Mouse (Mus musculus) inflammation-experienced regulatory T-cells, adult 6 months (primary cell): Measurements from ENCODE around the gene Pmepa1. TPM values are rescaled to one million over a fixed set of nuclear protein-coding genes. Genes with fewer than 3 reads are reported as not detected.

Experiments
- ATAC-seq: one replicate; pipeline ENCODE4 v1.8.0; 2017
- polyA plus RNA-seq, 3 experiments: library from polyadenylated mRNA; unstranded; fragments of 100-300 nt; shearing (Covaris generic); gene quantifications; one replicate each; pipeline ENCODE4 v1.2.1; 2017

Gene Pmepa1
- polyA plus RNA-seq, 3 experiments from 2014 or later, result 4.5 to 16.3 (median 12.8) TPM

DNA sequence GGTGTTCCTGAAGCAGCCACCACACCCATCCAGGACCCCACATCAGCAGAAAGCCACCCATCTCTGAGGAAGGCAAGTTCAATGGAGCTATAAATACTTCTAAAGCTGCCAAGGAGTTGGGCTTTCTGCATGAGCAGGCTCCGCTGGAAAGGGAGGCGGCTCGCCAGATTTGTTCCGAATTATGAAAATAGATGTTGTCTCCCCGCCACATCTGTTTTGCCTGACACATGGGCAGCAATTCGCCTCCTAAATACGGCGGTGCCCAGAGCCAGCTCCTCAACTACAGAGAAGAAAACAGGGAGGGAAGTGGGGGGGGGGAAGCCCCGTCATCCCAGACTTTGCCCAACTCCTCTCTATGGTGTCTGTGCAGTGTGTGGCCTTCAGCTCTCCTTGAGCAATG is 24.7 kb downstream of the Pmepa1 start:
- no peak for ATAC-seq

DNA sequence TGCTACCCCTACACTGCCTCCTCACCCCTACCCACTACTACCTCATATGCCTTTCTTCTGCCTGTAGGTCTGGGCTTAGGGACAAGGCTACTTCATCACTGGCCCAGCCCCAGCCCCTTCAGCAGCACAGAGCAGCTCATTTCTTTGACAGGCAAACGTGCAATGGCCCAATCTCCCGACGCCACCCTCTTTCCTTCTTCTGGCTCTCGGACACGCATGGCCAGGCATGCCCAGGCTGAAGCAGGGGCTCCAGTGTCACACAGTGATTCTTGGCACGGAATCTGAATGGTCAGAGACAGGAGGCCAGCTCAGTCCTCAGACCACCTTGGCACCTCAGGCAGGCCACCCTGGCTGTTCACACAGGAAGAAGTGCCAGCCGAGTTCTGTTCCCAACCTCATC is 25.2 kb downstream of the Pmepa1 start:
- no peak for ATAC-seq

DNA sequence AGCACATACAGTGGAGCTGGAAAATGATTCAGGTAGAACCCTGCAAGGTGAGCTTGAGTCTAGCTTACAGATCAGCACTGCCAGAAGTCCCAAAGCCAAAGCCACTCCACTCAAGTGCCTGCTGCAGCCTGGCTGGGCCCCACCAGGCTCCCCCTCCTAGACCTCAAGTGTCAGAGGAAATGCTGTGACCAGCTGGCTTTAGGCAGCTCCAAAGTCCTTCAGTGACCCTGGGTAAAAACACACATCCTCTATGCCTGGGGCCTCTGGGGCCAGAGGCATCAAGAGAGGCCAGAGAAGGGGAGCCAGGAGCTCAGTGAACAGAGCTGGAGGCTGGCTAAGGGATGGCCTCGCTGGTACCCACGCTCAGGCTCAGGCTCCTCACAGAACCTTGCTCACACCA is 25.9 kb downstream of the Pmepa1 start:
- no peak for ATAC-seq

DNA sequence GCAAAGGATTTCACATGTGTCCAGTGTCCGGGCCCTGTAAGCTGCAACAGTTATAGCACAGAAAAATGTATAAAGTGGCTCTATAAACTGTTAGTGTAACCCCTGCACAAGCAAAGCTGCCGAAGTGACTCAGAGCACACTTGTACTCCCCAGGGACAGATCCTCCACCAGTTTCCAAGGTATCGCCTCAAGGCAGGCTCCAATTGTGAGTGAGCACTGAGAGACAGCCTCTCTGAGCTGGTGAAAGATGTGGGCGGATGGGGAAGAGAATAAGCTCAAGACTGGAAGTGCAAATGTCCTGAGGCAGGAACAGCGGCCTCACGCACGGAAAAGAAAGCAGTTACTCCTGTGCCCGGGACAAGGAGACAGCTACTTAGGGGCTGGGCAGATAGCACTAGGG is 26.4 kb downstream of the Pmepa1 start:
- ATAC-seq, result no peak

DNA sequence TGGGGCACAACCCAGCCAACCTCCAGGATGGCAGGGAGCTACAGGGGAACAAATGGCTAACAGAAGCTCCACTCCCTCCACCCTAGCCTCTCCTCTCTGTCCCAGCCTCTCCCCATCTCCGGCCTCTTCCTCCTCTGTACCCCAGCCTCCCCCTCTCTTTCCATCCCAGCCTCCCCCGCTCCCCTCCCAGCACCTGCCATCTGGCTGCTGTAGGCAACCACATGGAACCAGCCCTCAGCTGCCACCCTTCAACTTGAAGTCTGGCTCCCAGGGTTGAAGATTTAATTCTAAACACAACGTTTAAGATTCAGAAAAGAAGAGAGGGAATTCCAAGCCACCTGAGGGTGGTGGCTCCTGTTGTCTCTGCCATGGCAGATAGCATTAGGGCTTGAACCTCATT is 26.9 kb downstream of the Pmepa1 start:
- ATAC-seq, result no peak

DNA sequence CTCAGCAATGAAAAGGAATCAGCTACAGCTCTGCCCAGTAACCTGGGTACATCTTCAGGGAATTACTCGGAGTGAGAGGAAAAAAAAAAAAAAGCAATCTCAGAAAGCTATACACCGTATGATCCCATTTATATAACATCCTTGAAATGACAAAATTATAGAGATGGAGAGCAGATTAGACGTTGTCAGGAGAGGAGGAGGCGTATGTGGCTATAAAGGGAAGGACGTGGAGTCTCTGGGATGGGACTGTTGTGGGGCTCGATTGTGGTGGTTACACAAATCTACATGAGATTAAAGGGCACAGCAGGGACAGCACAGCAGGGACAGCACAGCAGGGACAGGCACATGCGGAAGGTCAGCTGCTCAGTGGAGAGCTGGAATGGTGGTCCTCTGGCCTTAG is 27.5 kb downstream of the Pmepa1 start:
- no peak for ATAC-seq

DNA sequence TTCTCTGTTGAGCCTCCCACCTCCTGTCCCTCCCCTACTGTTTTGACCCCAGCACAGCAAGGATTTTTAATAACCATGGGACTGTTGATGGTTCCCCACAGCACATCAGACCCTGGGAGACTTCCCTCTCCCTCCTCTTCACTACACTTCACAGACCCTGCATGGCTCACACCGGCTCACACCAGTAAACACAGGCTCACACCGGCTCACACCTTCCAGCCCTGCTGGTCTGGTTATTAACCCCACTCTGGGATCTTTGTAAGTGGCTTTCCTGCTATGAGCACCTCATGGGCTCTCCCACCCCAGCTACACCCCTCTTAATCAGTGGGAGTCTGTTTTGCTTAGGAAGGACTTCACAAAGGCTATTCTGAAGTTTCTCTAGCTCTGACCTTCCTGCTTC is 28.4 kb downstream of the Pmepa1 start:
- no peak for ATAC-seq

DNA sequence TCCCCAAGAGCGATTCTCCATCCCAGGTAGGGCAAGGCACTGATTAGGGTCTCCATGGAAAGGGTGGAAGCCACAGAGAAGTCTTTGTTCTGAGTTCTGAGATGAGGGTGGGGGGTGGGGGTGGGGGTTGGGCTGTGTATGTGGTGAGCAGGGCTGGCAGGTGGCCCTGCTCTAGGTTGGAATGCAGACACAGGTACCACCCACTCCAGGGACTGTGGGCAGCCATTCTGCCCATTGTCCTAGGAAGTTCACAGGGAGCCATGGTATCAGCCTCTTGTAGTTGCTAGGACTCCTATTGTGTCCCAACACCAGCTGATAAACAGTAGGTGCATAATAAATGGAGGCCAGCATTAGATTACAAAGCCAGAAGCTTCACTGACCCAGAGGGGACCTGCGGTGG is 29.1 kb downstream of the Pmepa1 start:
- ATAC-seq, result no peak

DNA sequence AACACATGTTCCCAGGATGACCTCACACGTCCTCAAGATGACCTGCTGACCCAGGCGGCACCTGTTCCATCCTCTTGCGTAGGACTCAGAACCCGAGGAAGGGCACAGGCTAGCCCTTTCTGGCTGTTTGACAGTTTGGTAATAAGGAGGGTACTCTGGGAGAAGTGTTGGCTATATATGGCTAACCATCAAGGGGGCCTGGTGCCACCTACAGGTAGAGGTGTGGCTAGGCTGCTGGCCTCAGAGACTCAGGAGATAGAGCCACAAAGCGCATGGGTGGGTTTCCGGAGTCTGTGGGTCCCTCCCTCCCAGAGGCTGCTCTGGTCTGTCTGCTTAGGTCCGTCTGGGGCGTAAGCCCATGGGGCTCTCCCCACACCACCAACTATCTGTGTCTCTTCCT is 29.6 kb downstream of the Pmepa1 start:
- no peak for ATAC-seq

DNA sequence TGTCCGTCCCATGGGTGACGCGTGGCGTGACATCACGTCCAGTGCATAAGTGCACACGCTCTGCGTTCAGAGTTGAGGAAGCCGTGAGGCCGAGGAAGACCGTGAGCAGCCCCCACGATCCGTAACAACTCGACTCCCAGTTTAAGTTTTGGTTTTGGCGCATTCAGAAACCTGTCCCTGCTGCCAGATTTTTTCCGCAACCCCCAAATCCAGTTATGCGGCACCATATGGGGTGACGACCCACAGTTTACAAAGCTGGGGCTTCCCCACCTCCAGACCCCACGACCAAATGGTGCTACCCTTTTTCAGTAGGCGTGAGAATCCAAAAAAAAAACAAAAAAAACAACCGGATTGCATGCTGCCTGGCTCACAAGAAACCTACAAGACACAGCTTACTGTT is 31.1 kb downstream of the Pmepa1 start:
- no peak for ATAC-seq

DNA sequence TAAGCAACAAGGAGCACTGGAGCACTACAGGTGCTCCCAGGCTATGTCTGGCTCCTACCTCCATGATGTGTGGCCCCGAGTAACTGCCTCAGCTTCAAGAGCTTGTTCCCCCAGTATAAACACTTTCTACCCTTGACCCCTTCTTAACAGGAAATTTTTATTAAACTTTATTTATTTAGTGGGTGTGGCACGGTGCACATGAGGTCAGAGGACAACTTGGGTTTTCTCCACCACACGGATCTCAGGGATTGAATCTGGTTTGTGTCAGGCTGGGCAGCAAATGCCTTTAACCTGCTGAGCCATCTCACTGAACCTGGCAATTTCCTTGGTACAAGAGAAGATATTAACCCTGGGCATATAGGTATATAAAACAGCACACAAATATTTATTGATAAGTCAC is 32.2 kb downstream of the Pmepa1 start:
- no peak for ATAC-seq

DNA sequence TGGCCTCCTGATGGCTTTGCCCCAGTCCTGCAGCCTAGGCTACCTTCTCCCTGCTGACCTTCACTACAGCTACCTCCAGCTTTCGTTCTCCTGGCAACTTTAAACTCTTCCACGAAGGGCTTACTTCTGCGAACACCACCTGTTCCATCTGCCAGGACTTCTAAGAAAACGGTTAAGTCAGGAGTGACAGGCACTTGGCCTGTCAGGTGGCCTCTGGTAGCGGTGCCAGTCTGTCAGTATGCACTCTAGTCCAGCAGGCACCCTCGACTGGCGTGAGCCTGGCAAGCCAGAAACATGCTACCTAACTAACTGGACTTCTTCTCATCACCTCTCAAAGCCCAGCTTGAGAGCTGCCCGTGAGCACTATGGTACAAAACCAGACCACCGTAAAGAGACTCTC is 32.7 kb downstream of the Pmepa1 start:
- ATAC-seq, result no peak

DNA sequence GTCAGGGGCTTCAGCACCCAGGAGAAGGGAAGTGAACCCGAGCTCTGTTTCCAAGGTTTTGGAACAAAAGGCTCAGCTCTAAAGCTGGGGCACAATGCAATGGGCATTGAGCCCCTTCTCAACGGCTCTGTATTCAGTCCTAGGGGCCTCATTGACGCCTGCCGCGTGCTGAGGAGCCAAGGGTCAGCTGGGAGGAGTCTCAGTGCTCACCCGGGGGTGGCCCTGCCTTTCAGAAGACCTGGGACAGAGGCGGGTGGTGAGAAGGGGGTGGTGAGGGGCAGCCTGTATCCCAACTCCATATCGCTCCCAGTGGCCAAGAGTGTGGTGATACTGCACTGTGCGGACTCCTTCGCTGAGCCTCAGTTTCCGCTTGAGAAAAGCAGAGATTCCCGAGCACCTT is 33.5 kb downstream of the Pmepa1 start:
- no peak for ATAC-seq

DNA sequence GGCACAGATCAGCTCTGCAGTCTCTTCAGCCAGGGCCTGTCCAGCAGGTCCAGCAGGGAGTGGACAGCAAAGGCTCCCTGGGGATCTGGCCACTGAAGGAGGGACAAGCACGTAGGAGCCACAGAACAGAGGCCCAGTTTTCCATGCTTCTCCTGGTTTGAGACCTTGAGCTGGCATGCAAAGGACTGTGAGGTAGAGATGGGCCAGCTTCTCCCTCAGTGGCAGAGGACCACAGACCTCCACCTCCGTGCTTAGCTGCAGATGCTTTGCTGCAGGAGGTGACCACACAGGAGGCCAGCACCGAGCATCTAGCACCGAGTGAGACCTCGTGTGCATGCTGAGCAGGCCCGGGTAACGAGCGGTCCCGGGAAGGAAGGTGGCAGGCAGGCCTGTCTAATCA is 35.6 kb downstream of the Pmepa1 start:
- no peak for ATAC-seq

DNA sequence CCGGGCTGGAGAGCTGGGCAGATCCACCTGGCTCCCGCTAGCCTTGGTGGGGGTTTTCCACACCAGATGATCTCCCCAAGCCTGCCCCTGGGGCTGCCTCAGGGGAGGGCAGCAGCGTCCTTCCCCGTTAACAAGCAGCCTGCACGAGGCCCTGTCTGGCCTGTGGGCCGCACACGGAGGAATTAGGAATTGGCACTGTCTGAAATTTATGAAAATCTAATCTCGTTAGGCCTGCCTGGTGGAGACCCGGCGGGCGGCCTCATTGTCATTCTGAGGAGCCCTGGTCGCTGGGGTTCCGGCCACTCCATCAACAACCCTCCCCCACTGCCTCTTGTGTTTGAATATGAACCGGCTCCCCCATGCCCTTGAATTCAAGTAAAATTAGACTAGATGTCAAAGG is 37.8 kb downstream of the Pmepa1 start:
- no peak for ATAC-seq

DNA sequence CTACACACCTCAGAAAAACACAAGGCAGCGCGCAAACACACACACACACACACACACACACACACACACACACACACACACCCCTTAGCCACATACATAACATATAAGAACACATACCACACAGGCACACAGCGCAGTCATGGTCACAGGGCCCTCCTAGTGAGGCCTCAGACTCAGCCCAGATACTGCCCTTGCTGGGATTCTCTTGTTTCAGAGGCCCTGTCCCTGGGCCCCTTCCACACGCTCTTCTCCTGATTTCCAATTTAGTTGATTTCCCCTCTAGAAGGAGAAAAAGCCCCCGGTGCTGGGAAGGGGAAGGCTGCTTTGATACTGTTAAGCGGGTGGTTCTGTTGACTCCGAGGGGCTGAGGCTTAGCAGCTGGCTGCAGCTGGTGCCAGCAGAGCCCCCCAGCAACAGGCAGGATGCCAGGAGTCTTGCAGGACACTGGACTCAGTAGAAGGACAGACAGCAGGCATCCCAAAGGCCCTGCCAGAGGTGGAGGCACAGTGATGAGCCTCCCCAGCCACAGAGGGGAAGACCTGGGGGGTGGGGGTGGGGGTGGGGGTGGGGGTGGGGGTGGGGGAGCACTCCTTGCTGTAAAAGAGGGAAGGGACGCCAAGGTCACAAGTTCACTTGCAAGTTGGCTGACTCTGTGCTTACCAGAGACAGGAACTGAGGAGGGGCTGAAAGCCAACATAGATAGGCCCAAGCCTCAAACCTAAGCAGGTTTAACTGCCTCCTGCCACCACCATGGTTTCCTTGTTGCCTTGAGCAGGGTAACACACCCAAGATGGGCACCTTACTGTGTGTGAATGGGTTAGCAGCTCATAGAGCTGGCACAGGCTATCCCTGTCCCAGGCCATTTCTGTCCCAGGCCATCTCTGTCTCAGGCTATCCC is 40.6 kb downstream of the Pmepa1 start:
- ATAC-seq, result peak; percentile 62

DNA sequence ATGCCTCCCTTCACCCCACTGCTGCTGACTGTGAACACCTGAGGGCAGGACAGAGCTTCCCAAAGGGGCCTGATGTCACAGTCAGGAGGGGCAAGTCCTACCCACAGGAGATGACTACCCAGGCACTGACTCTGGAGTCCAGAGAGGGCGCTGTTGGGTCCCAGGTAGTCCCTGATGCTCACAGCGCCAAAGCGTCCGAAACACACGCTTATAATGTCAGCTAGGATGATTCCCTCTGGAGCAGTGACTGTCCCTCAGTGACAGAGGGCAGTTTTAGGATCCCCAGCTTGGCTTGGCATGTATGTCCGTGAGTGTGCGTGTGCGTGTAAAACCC is 43.6 kb downstream of the Pmepa1 start:
- no peak for ATAC-seq

DNA sequence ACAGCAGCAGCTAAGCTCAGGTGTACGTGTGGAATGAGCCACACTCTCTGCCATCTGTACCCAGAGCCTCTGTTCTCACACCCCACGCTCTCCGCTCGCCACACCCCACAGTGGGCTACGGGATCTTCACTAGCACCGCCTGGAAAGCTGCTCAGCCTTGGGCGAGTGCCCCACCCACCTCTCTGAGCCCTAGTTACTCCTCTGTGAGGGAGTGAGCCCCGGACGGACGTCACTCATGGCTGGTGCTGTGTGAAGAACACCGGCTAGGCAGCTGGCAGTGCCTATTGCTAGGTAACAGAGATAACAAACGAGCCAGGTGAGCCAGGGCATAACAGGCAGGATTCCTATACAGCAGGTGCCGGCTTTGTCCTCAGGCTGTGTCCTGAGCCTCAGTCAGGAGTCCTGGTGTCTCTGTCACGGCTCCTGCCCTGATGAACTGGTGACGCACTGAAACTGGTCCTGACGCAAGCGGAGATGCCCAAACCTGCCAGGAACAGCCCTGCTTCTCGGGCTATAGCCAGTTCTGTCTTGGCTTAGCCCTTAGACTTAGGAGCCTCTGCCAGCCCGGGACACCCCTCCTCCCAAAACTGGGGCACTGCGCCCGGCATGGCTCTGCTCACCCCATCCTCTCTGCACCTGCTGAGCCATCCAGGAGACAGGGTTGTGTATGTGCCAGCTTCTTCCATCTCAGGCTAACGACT is 44.1 kb downstream of the Pmepa1 start:
- no peak for ATAC-seq

DNA sequence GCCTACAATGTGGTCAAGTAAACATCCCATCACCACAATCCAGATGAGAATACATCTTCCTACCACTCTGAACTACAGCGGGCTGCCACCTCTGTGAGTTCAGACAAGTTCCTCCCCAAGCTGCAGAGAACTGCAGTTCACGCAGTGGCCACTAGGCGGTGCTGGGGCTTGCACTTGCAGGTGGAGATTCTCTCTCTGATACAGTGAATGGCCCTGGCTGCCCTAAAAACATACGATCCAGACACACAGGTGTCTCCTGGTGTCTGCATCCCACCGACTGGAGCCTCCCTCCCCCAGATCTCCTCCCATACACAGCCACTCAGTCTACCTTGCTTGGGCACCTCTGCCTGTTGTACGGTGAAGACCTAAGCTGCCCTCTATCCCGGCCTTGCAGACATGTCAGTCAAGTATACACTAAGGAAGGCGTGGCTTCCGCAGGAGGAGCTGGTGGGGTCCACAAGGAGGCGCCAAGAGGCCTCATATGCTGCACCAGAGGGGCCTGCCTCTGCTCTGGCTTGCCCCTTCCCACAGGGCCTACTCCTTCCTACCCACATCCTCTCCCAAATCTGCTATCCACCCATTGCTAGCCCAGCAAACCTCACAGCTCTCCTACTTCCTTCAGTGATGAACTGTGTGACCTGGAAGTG is 46.6 kb downstream of the Pmepa1 start:
- ATAC-seq, result peak; percentile 93

DNA sequence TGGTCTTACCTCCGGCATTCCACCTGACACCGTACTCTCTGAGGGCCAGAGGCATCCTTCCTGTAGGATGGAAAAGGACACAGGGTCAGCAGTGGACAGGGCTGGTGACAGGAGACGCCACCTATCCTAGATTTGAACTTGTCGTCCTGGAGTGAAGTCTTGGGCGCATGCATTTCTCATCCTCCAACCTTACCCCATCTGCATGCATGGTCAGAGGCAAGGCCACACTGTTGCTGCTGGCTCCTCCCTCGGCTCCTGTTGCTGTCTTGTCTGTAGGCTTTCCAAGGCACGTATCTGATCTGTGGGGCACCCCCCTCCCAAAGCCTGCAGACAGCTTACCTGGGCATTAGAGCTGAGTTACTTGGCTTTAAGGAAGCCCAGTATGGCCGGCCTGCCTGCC is 47.8 kb downstream of the Pmepa1 start:
- no peak for ATAC-seq

DNA sequence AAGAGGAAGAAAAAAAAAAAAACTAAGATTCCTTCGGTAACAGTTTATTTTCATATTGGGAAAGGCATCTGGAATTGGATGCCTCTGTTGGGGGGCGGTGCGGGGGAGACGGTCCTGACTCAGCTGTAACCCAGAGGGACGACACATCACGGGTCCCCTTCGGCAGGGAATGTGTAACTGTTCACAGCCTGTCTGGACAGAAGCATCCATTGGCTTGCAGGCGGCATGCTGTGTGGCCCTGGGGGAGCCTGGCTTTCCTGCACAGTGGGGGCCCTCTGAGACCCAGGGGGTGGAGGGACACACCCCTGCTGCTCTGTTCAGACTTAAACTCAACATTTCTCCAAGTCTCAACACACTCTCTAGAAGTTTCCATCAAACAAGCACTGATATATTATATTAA is 49.5 kb downstream of the Pmepa1 start:
- no peak for ATAC-seq

DNA sequence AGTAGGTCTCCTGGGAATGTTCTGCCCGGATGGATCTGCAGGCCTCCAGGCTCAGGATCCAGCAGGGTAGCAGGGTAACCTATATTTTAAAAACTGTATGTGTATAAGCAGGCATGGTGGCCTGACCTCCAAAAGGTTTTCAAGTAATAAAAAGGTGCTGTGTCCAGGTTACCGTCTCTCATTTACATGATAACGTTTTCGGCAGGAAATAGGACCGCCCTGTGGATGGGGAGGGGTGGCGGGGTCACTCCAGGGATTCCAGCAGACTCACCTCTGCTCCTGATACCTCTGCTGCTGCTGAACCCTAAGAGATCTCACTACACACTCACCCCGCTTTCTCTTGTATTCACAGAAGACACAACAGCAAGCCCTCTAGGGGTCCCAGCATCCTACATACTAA is 50.4 kb downstream of the Pmepa1 start:
- no peak for ATAC-seq

DNA sequence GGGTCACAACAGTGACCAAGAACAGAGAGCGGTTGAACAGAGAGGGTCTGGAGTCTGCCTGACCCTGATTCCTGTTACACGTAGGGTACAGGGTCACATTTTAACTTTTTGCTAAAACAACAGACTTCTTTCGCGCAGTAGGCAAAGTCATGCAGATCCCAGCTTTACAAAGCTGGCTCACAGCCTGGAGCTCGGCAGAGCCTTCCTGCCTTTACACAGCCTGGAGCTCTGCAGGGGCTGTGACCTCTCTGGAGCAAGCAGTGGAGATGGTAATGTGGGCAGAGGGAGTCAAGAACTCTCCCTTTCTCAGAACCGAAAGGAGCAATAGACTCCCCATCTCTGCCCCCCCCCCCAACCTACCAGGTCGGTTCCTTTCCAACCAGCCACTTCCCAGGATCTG is 51.5 kb downstream of the Pmepa1 start:
- no peak for ATAC-seq

DNA sequence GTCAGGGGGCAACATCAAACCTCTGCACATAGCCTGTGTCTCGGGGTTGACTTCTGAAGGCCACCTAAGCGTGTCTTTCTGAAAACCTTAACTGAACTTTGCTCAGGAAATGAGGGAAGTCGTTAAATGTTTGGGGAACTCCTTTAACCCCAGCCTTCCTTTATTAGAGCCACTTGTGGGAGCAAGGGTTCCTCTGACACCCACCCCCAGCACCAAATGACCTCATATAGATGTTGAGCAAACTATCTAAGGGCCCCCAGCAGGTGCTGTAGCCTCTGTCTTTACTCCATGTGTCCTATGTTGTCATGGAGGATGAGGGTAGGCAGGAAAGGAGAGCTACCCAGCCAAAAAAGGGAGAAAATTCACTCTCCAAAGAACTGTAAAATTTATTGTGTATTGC is 52.2 kb downstream of the Pmepa1 start:
- no peak for ATAC-seq
